Mouse (Mus musculus) heart, adult 11 months (tissue): ENCODE measurements at regions not wholly inside any gene's neighbourhood (a gene's known extent, or its start where the extent isn't known, plus 50 kb on each side); places are given as distances from the start of the nearest gene placed in this dataset.
A peak's percentile ranks its signal among the peaks of the same experiment; 100 is the strongest.

Experiments used
- DNase-seq: peaks from one replicate; pipeline ENCODE4 v3.0.0; 2022

DNA sequence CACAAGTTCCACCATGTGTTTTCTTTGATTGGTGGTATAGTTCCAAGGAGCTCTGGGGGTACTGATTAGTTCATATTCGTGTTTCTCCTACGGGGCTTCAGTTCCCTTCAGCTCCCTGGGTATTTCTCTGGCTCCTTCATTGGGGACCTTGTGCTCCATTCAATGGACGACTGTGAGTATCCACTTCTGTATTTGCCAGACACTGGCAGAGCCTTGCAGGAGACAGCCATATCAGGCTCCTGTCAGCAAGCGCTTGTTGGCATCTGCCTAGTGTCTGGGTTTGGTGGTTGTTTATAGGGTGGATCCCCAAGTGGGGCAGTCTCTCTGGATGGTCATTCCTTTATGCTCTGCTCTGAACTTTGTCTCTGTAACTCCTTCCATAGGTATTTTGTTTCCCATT, 1905.5 kb upstream of the Sel1l start:
- DNase-seq, result peak; percentile 91

DNA sequence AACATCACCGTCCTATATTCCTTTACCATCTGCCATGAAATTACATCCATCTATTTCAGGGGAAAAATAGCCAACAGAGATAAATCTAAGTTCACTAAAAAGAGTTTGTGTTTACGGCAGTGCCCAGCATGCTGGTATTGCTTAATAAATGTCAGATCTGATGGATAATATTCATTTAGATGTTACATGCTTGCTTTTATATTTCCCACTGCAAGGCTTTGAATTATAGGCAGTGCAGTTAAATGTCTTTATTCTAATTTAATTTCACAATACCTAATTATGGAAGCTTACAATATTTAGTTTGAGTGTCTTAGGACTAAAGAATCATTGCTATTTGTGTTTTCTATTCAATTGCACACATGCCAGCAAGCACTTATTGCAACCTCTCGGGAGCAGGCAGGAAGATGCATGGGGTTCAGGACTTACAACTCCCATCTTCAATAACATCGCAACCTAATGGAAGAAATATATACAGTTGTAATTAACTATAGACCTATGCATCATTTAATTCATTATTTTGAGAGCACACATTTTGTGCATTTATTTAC, 1899.4 kb upstream of the Sel1l start:
- DNase-seq, result no peak

GRCm38 (mm10) chr12:93718704-93719497, 1869.9 kb upstream of the Sel1l start:
- DNase-seq, result peak; percentile 27

- DNase-seq, result no peak
Measured at GRCm38 (mm10) chr12:93705956-93706355, 1857.0 kb upstream of the Sel1l start.

DNA sequence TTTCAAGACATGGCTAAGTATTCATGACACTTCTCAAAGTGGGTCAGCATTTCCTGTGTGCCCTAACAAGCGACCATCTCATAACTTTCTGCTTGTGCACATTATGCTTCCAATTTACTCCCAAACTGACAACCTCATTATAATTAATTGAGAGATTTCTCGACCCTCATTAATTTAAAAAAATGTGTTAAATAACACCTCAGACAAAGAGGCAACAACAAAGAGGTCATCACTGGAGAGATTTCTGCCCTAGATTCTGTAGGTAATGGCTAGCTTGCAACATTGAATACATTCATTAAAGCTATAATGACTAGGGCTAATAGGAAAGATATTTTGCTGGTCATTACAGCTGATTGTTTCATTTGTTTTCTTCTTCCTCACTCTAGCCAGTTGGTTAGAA, 1838.2 kb upstream of the Sel1l start:
- no peak for DNase-seq

DNA sequence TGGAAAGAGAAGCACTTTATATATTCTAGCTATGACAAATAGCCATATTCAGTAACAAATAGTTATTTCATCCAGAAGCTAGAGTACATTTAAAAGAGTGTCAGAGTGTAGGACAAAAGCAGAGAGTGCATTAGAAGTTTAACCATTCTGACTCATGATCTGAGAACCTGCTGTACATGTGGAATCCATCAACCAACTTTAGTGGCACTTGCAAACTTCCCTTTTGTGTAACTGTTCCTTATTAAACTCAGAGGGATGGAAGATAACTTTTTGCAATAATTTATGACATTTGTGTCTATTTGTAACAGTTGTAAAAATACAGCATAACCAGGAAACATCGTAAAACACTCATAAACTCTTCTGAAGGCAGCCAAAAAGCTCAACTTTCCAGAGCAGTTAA, 1835.4 kb upstream of the Sel1l start:
- DNase-seq, result no peak

DNA sequence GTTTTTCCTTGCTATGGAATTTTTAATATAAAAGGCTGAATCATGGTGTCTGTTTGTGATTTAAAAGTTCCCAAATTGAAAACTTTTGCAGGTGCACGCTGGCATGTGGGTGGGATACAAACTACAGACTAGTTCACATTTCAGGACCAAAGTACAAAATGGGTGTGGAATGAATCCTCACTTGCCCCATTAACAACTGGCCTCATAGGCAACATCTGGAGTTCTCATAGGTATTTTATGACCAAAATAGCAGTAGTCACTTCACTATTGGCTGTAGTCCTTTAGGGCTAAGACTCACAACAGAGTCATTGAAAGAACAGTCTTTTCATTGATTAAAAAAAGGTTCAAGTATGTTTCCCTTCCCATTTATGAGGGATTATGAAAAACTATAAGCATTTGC, 1828.5 kb upstream of the Sel1l start:
- no peak for DNase-seq

GRCm38 (mm10) chr12:93675032-93675431, 1826.1 kb upstream of the Sel1l start:
- DNase-seq, result no peak

GRCm38 (mm10) chr12:93669211-93669610, 1820.3 kb upstream of the Sel1l start:
- no peak for DNase-seq

DNA sequence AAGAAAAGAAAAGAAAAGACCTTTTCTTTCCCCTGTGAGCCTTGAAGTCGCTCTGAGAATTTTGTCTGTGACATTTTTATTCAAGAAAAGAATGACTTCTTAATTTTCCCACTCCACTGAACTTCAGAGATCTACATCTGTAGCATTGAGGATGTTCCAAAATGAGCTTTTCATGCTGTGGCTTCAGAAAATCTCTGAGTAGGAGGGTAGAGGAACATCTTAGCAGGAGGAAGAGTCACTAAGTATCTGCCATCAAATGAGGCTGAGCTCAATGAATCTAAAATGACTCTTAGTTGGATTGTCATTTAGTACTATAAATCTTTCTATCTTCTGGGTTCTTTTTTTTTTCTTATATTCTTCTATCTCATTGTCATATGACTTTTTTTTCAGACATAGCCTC, 1817.8 kb upstream of the Sel1l start:
- no peak for DNase-seq
